Mouse (Mus musculus) gonadal fat pad, adult 2 months (tissue): Measurements from ENCODE around the gene Nanos2. TPM values are rescaled to one million over a fixed set of nuclear protein-coding genes. Genes with fewer than 3 reads are reported as not detected.

Source experiments
- DNase-seq: peaks from one replicate; pipeline ENCODE4 v3.0.0-alpha.2; 2012; ENCODE audit warnings: low read depth
- polyA plus RNA-seq: library from polyadenylated mRNA; depleted of rRNA; stranded (reverse); fragments of >200 nt; gene quantifications from 2 replicates; pipeline ENCODE4 v1.2.3, GENCODE M21; 2012; rRNA removed

Gene Nanos2
- polyA plus RNA-seq, 1 experiment: not detected

DNA sequence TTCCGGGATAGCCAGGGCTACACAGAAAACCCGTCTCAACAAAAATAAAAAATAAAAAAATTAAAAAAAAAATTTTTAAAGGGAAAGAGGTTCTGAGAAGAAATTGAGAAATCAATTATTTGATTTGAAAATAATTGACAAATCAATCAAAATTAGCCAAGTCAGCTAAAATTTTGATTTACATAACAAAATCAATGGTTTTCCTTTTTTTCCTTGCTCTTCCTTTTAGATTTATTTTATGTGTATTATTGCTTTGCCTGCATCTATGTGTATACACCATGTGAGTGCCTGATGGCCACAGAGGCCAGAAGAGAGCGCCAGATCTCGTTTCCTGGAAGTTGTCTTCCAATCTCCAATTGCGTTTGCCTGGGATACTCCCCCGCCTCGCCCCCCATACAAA is 30.7 kb downstream of the Nanos2 start:
- DNase-seq: no peak

DNA sequence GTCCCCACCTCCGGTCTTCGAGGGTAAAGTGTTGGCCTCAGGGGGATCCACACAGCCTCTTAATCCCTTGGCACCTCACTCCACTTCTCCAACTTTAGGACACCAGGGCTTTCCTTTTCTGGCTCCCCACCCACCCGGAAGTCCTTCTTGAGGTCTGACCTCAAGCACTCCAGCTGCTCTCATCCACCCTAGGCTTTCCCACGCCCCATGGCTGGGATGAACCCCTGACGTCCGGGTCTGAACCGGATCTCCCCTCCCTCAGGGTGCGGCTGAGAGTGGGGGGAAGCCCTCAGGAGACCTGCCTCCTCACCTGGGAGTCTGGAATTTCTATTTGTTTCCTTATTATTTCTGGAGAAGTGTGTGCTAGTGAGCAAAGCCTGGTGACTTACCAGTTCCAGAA is 33.8 kb downstream of the Nanos2 start:
- no peak for DNase-seq

DNA sequence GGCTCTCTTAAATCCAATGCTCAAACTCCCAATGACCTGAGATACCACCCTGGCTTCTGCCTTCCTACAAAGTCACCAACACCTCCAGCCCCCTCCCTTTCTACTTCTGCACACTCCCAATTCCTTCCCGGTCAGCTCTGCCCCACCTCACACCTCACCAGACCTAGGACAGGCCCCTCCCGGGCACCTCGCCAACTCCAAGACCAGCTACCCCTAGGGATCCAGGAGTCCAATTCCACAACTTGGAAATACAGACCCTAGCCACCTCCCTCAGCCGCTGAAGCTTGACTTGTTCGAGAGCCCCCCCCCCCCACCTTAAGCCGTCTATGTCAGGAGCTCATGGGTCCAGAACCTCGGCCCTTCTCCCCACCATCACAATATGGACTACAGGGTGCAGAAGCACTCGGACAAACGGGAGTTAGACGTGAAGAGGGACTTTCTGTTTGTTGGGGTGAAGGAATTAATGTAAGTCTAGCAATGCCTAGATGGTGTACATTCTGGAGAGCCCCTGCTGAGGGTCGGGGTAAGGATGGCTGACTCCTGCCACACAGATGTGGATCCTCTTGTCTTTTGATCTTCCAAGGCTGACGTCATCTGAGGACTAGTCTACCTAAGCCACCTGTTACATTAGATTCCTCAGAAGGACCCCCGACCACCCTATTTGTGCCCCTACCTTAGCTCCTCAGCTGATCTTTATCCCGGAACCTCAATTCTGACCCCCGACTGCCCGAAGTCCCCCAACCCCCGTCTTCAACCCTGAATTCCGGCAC is 35.2 kb downstream of the Nanos2 start:
- DNase-seq: no peak

DNA sequence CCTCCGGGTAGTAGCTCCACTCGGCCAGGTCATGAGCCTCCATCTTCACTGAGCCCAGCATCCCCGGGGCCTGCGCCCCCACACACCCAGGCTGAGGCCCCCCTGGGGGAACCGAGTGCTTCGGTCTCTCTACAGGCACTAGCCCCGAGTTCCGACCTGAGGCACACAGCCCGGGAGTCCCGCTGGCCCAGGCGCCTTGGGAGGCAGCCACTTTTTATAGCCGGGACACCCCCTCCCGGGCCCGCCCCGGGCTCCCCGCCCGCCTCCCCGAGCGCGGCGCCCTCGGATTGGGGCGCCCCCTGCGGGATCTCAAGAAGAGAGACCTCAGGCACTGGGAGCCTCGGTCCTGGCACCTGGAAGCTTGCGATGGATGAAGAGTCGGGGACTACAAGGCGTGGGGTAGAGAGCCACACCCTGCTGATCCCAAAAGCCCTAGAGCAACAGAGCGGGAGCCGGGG is 36.2 kb downstream of the Nanos2 start, which contains the start of gene Foxa3:
Foxa3 (minus strand) TSS at position 182 of the 458 bp plus-strand sequence.
- no peak for DNase-seq

DNA sequence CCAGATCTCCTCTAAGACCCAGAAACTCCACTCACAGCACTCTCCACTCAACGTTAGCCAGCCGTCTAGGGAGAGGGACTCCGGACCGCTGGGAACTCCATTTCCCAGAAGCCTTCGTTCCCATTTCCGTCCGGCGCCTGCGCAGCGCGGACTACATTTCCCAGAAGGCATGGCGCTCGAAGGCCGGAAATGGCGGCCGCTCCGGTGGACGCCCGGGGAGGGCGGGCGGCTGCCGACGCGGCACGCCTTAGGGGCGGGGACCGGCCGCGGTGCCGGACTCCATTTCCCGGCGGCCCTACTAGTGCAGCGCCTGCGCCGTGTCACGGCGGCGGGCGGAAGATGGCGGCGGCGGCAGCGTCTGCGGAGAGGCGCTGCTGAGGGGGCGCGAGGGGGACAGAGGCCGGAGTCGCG is 36.9 kb downstream of the Nanos2 start, which contains the start of gene Sympk:
Sympk (plus strand) TSS at position 282 of the 411 bp plus-strand sequence.
- DNase-seq: no peak

- DNase-seq: no peak
Observed at GRCm38 (mm10) chr7:19024581-19025255, 37.5 kb downstream of the Nanos2 start.

DNA sequence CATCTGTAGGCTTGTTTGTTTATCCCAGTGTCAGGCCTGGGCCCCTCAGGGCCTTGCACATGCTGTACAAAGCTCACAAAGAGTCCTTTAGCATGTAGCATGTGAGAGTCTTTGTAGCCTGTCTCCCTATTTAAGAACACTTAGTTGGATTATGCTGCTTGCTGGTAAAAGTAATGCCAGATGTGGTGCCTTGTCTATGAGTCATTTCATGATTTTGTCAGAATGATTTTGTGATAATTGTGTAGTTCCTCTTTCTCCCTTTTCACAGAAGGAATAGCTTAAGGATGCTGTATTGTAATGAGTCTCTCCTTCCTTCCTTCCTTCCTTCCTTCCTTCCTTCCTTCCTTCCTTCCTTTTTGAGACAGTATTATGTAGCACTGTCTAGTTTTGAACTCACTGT is 40.9 kb downstream of the Nanos2 start:
- DNase-seq: no peak

DNA sequence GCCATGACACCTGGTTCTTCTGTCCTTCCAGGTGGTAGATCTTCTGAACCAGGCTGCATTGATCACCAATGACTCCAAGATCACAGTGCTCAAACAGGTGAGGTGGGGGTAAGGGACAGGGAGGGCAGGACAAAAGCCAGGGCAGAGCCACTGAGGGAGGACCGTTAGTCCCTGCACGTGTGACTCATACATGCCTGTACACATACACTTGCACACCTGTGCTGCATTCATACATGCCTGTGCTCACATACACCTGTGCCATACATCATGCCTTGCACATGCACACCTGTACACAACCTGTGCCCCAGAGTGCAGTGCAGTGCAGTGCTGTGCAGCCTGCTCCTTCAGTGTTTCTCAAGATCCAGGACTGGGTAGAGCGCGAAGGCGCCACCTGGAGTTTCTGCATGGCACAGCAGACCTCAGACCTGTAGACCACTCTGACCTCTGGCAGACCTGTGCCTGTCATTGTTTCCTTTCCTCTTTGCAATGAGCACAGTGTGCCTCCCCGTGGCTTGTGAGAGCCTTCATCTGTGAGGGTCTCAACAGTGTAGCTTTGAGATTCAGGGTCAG is 42.0 kb downstream of the Nanos2 start:
- DNase-seq: no peak

- no peak for DNase-seq
Observed at GRCm38 (mm10) chr7:19031641-19032040, 44.4 kb downstream of the Nanos2 start.

Other genes starting within 250 kb of the Nanos2 start
- gene Psg19, start 188.9 kb upstream of the Nanos2 start, polyA plus RNA-seq: not detected in 2 replicates
- gene Psg17, start 165.8 kb upstream of the Nanos2 start, polyA plus RNA-seq: 0.14 TPM in 1 of 2 replicates, not detected in the other
- gene Mill2, start 147.4 kb upstream of the Nanos2 start, polyA plus RNA-seq: 7.5 and 9.1 TPM in 2 replicates
- 6.2 and 7.1 TPM in 2 replicates for gene Pglyrp1, start 116.1 kb upstream of the Nanos2 start, polyA plus RNA-seq
- 20.1 and 23.2 TPM in 2 replicates for gene Ccdc61, start 77.0 kb upstream of the Nanos2 start, polyA plus RNA-seq
- gene Nova2, start 61.5 kb upstream of the Nanos2 start, polyA plus RNA-seq: 1.3 and 2.1 TPM in 2 replicates
- gene Mypop, start 3.8 kb downstream of the Nanos2 start, polyA plus RNA-seq: 3.4 and 5.6 TPM in 2 replicates
- 19.4 and 26.1 TPM in 2 replicates for gene Irf2bp1, start 16.6 kb downstream of the Nanos2 start, polyA plus RNA-seq
- 0.07 and 0.09 TPM in 2 replicates for gene Foxa3, start 36.1 kb downstream of the Nanos2 start, polyA plus RNA-seq
- 65.9 and 73.5 TPM in 2 replicates for gene Sympk, start 37.0 kb downstream of the Nanos2 start, polyA plus RNA-seq
- gene Rsph6a, start 67.3 kb downstream of the Nanos2 start, polyA plus RNA-seq: 0.38 and 0.76 TPM in 2 replicates
- 52.6 and 61.1 TPM in 2 replicates for gene Dmwd, start 88.8 kb downstream of the Nanos2 start, polyA plus RNA-seq
- 234 and 248 TPM in 2 replicates for gene Dmpk, start 96.4 kb downstream of the Nanos2 start, polyA plus RNA-seq
- gene Six5, start 107.2 kb downstream of the Nanos2 start, polyA plus RNA-seq: 33.2 and 35.6 TPM in 2 replicates
- gene Gm4969, start 131.0 kb downstream of the Nanos2 start, polyA plus RNA-seq: 0.13 and 0.19 TPM in 2 replicates
- gene Fbxo46, start 132.5 kb downstream of the Nanos2 start, polyA plus RNA-seq: 7.9 and 9.3 TPM in 2 replicates
- gene Qpctl, start 161.9 kb downstream of the Nanos2 start, polyA plus RNA-seq: 14.9 and 19.4 TPM in 2 replicates
- 30.6 and 37.8 TPM in 2 replicates for gene Snrpd2, start 162.3 kb downstream of the Nanos2 start, polyA plus RNA-seq
- gene Gipr, start 178.7 kb downstream of the Nanos2 start, polyA plus RNA-seq: 2.6 and 3.9 TPM in 2 replicates
- gene Eml2, start 189.0 kb downstream of the Nanos2 start, polyA plus RNA-seq: 47.5 and 48.5 TPM in 2 replicates
- 13.3 and 15.3 TPM in 2 replicates for gene Gpr4, start 225.1 kb downstream of the Nanos2 start, polyA plus RNA-seq
- gene Opa3, start 240.9 kb downstream of the Nanos2 start, polyA plus RNA-seq: 30.2 and 38.1 TPM in 2 replicates